Mouse (Mus musculus): Measurements from ENCODE around the gene Mthfsd. TPM values are rescaled to one million over a fixed set of nuclear protein-coding genes. Genes with fewer than 3 reads are reported as not detected.

Mthfsd gene
- polyA plus RNA-seq, 1 experiment, result 95.5 TPM

- DNase-seq (ENCODE audit: extremely low spot score in 1 of 2, low spot score in 1 of 2), result no peak
These were observed 33.9 kb downstream of the Mthfsd start for GRCm38 (mm10) chr8:121074108-121074847.

- DNase-seq (ENCODE audit: extremely low spot score in 1 of 2, low spot score in 1 of 2), result no peak
These were observed 34.8 kb downstream of the Mthfsd start for GRCm38 (mm10) chr8:121073174-121074107.

GRCm38 (mm10) chr8:121072406-121073130 lies 35.6 kb downstream of the Mthfsd start:
- no peak for DNase-seq (ENCODE audit: extremely low spot score in 1 of 2, low spot score in 1 of 2)

GRCm38 (mm10) chr8:121071454-121071853 lies 36.7 kb downstream of the Mthfsd start:
- DNase-seq (ENCODE audit: extremely low spot score in 1 of 2, low spot score in 1 of 2), result no peak

GRCm38 (mm10) chr8:121063649-121064048 lies 44.5 kb downstream of the Mthfsd start:
- no peak for DNase-seq (ENCODE audit: extremely low spot score in 1 of 2, low spot score in 1 of 2)

- DNase-seq (ENCODE audit: extremely low spot score in 1 of 2, low spot score in 1 of 2), result no peak
These were observed 45.7 kb downstream of the Mthfsd start for GRCm38 (mm10) chr8:121062521-121062920.

GRCm38 (mm10) chr8:121059098-121059497 lies 49.1 kb downstream of the Mthfsd start:
- peak; percentile 41 to 56 for DNase-seq (ENCODE audit: extremely low spot score in 1 of 2, low spot score in 1 of 2)

- DNase-seq (ENCODE audit: extremely low spot score in 1 of 2, low spot score in 1 of 2), result no peak
These were observed 50.1 kb downstream of the Mthfsd start for GRCm38 (mm10) chr8:121058081-121058480.

GRCm38 (mm10) chr8:121047441-121047840 lies 60.8 kb downstream of the Mthfsd start:
- no peak for DNase-seq (ENCODE audit: extremely low spot score in 1 of 2, low spot score in 1 of 2)

GRCm38 (mm10) chr8:121043719-121044440 lies 64.3 kb downstream of the Mthfsd start:
- no peak for DNase-seq (ENCODE audit: extremely low spot score in 1 of 2, low spot score in 1 of 2)

Other genes starting within 250 kb of the Mthfsd start
- gene Foxf1, start 24.0 kb downstream of the Mthfsd start, polyA plus RNA-seq (2012; rRNA removed), result 2.1 and 2.4 TPM in 2 replicates
- 1.5 TPM in 2 replicates for gene Foxc2, start 7.8 kb upstream of the Mthfsd start, polyA plus RNA-seq (2012; rRNA removed)
- gene Foxl1, start 19.5 kb upstream of the Mthfsd start, polyA plus RNA-seq (2012; rRNA removed), result 0.04 and 0.10 TPM in 2 replicates

Data from frontal cortex, adult 2 months (tissue).